Mouse (Mus musculus) monocyte, adult 5-6 weeks (primary cell): ENCODE results near the gene Kansl2. TPM values are rescaled to one million over a fixed set of nuclear protein-coding genes. Genes with fewer than 3 reads are reported as not detected.

Experiments used
- total RNA-seq: library from RNA; stranded (forward); fragments of 200-1000, 200-491, 200-594 nt; gene quantifications from 3 replicates; pipeline ENCODE4 v1.2.3, GENCODE M21; 2017

Gene Kansl2
- total RNA-seq, 1 experiment from 2014 or later, result 40.6 TPM

Other genes with a start within 250 kb of the Kansl2 start
- not detected in 3 replicates for gene Zfp641, start 238.1 kb downstream of the Kansl2 start, total RNA-seq
- gene Olfr285, start 216.9 kb downstream of the Kansl2 start, total RNA-seq, result not detected in 3 replicates
- gene Olfr284, start 193.3 kb downstream of the Kansl2 start, total RNA-seq, result not detected in 3 replicates
- gene Olfr283, start 153.3 kb downstream of the Kansl2 start, total RNA-seq, result not detected in 3 replicates
- not detected in 3 replicates for gene Olfr282, start 103.0 kb downstream of the Kansl2 start, total RNA-seq
- gene Olfr281, start 81.7 kb downstream of the Kansl2 start, total RNA-seq, result not detected in 3 replicates
- not detected in 3 replicates for gene OR5BS1P, start 64.4 kb downstream of the Kansl2 start, total RNA-seq
- not detected in 3 replicates for gene Lalba, start 51.5 kb downstream of the Kansl2 start, total RNA-seq
- not detected in 3 replicates for gene Olfr279, start 41.9 kb downstream of the Kansl2 start, total RNA-seq
- gene Ccnt1, start 36.7 kb upstream of the Kansl2 start, total RNA-seq, result 112 to 132 TPM (median 124 TPM) in 3 replicates
- gene 4930415O20Rik, start 36.7 kb upstream of the Kansl2 start, total RNA-seq, result not detected in 3 replicates
- 0.96 to 3.7 TPM in 2 of 3 replicates, not detected in the other for gene Adcy6, start 75.8 kb upstream of the Kansl2 start, total RNA-seq
- gene Cacnb3, start 96.6 kb upstream of the Kansl2 start, total RNA-seq, result 0.68 to 1.3 TPM in 2 of 3 replicates, not detected in the other
- 106 to 143 TPM (median 108 TPM) in 3 replicates for gene Ddx23, start 128.6 kb upstream of the Kansl2 start, total RNA-seq
- gene Rnd1, start 143.2 kb upstream of the Kansl2 start, total RNA-seq, result 1.2 to 2.8 TPM (median 1.5 TPM) in 3 replicates
- not detected in 3 replicates for gene Ccdc65, start 173.9 kb upstream of the Kansl2 start, total RNA-seq
- 0.11 to 2.2 TPM in 2 of 3 replicates, not detected in the other for gene Fkbp11, start 193.9 kb upstream of the Kansl2 start, total RNA-seq
- gene Arf3, start 228.9 kb upstream of the Kansl2 start, total RNA-seq, result 27.4 to 48.6 TPM (median 30.8 TPM) in 3 replicates
- not detected in 3 replicates for gene Wnt10b, start 243.9 kb upstream of the Kansl2 start, total RNA-seq